ENCODE assay signal across 9 mouse cellular contexts in genomic region chr6:17925267-17925666, GRCm38 (mm10).
DNase-seq lines count a peak whose midpoint lies in the region; ATAC-seq and TF ChIP-seq lines count a peak whose summit lies in the region.
"Had no signal": no experiment of that assay in that cellular context is flagged by ENCODE, and none has a peak within 500 bp of the region (broad histone marks: within the 10 kb centered on the region; RNA-seq: fewer than 3 reads in every experiment).

No protein-coding gene starts in this region.

- no peak overlapping the region for H3K4me3 ChIP-seq in kidney, embryonic 15.5 days (replicated peaks)
- H3K4me3 ChIP-seq in ES-Bruce4 (ENCODE audit: low read depth, low read length) = no peak overlapping the region
- no peak overlapping the region for H3K4me3 ChIP-seq in lung, postnatal 0 days (ENCODE audit: low read depth, low read length)
- H3K4me3 ChIP-seq: embryonic facial prominence, embryonic 13.5 days had no signal

- H3K9me3 ChIP-seq in kidney, embryonic 15.5 days (replicated peaks) = no peaks in the 10 kb centered on the region
- H3K9me3 ChIP-seq in ES-Bruce4 (replicated peaks; ENCODE audit: control insufficient read depth, insufficient read depth, low read length, poor library complexity, severe bottlenecking) = no peaks in the 10 kb centered on the region
- no peaks in the 10 kb centered on the region for H3K9me3 ChIP-seq in lung, postnatal 0 days (ENCODE audit: low read length)
- H3K9me3 ChIP-seq: embryonic facial prominence, embryonic 13.5 days had no signal

- ATAC-seq in kidney, embryonic 15.5 days (replicated peaks; ENCODE audit: low FRiP score) = no peak
- peak; percentile 30; the same call in 1 of the 2 replicates for ATAC-seq in lung, postnatal 0 days

- no peak overlapping the region for H3K4me2 ChIP-seq in kidney, embryonic 15.5 days
- no peak overlapping the region for H3K4me2 ChIP-seq in lung, postnatal 0 days (replicated peaks; ENCODE audit: low read depth, low read length)
- H3K4me2 ChIP-seq: embryonic facial prominence, embryonic 13.5 days had no signal

- DNase-seq in kidney, adult 18-20 months = peak; percentile 15
- peak; percentile 4 for DNase-seq in c-Kit-negative CD71-positive TER-119-positive erythroid progenitor cells, embryonic 14.5 days (ENCODE audit: low read depth, low spot score)
- DNase-seq in lung, postnatal 0 days (ENCODE audit: low spot score) = peak; percentile 66
- DNase-seq in layer of hippocampus, postnatal 25 days (ENCODE audit: extremely low spot score in 1 of 2, low spot score in 1 of 2) = no peak
- no peak for DNase-seq in heart, postnatal 25 days (ENCODE audit: low spot score)
- DNase-seq in frontal cortex, postnatal 10 days (ENCODE audit: low spot score in 2 of 2) = no peak

- H3K27ac ChIP-seq in kidney, embryonic 15.5 days = no peak overlapping the region
- no peak overlapping the region for H3K27ac ChIP-seq in ES-Bruce4 (ENCODE audit: insufficient read depth, low read length)
- H3K27ac ChIP-seq in lung, postnatal 0 days (ENCODE audit: low read length) = no peak overlapping the region
- H3K27ac ChIP-seq: embryonic facial prominence, embryonic 13.5 days had no signal

- no peaks in the 10 kb centered on the region for H3K4me1 ChIP-seq in kidney, embryonic 15.5 days
- H3K4me1 ChIP-seq in ES-Bruce4 (ENCODE audit: control insufficient read depth, insufficient read depth, low read length) = no peaks in the 10 kb centered on the region
- no peaks in the 10 kb centered on the region; the same call in 1 of the 2 replicates for H3K4me1 ChIP-seq in lung, postnatal 0 days (ENCODE audit: insufficient read depth, low read depth, low read length)

- TF ChIP-seq CTCF in ES-Bruce4 (IDR thresholded peaks at IDR 0.05; ENCODE audit: low read depth, low read length) = peak; percentile 62
- peak; percentile 78 for TF ChIP-seq CTCF in lung, postnatal 0 days (IDR thresholded peaks at IDR 0.05)

- TF ChIP-seq EP300 in ES-Bruce4 (IDR thresholded peaks at IDR 0.05; ENCODE audit: insufficient read depth, low read depth, low read length) = no peak
- no peak for TF ChIP-seq EP300 in lung, postnatal 0 days (IDR thresholded peaks at IDR 0.05)

- H3K36me3 ChIP-seq in kidney, embryonic 15.5 days = no peaks in the 10 kb centered on the region
- H3K36me3 ChIP-seq in ES-Bruce4 (ENCODE audit: control insufficient read depth, insufficient read depth, low read length, poor library complexity, severe bottlenecking) = no peaks in the 10 kb centered on the region
- no peaks in the 10 kb centered on the region for H3K36me3 ChIP-seq in lung, postnatal 0 days (ENCODE audit: insufficient read depth, low read length)

- WGBS in kidney, embryonic 15.5 days = 52% methylated on average over 4 of the region's 4 CpGs
- 45% methylated on average over 4 of the region's 4 CpGs for WGBS in lung, postnatal 0 days

- intact Hi-C loops in heart, postnatal 25 days (cut with DNase I) = loop anchor here (5.0 kb wide), 1 partner anchor 152 kb away; no protein-coding TSS in a partner anchor

- H3K9ac ChIP-seq in kidney, embryonic 15.5 days = no peak overlapping the region
- no peak overlapping the region for H3K9ac ChIP-seq in ES-Bruce4 (ENCODE audit: low read depth, poor library complexity, severe bottlenecking)
- no peak overlapping the region for H3K9ac ChIP-seq in lung, postnatal 0 days (replicated peaks; ENCODE audit: low read depth)
- H3K9ac ChIP-seq: embryonic facial prominence, embryonic 13.5 days had no signal

- no peak for TF ChIP-seq POLR2A in ES-Bruce4 (IDR thresholded peaks at IDR 0.05; ENCODE audit: insufficient read depth, low read length)

- no peaks in the 10 kb centered on the region for H3K27me3 ChIP-seq in kidney, embryonic 15.5 days
- no peaks in the 10 kb centered on the region for H3K27me3 ChIP-seq in ES-Bruce4 (ENCODE audit: control insufficient read depth, insufficient read depth, low read length, poor library complexity, severe bottlenecking)
- no peaks in the 10 kb centered on the region for H3K27me3 ChIP-seq in lung, postnatal 0 days (replicated peaks; ENCODE audit: insufficient read depth, low read length)
- H3K27me3 ChIP-seq: embryonic facial prominence, embryonic 13.5 days had no signal

Comparison
In these comparisons a context has a peak if more than half of its experiments do, and no peak if none do; other contexts are left out.
1. DNase-seq: peak in kidney, adult 18-20 months (single experiment), c-Kit-negative CD71-positive TER-119-positive erythroid progenitor cells, embryonic 14.5 days (single experiment) and lung, postnatal 0 days (single experiment); none in layer of hippocampus, postnatal 25 days (0 of 2), heart, postnatal 25 days (single experiment) and frontal cortex, postnatal 10 days (0 of 2).